Mouse (Mus musculus): ENCODE measurements around the gene Slc9a8.

Slc9a8 gene

DNA sequence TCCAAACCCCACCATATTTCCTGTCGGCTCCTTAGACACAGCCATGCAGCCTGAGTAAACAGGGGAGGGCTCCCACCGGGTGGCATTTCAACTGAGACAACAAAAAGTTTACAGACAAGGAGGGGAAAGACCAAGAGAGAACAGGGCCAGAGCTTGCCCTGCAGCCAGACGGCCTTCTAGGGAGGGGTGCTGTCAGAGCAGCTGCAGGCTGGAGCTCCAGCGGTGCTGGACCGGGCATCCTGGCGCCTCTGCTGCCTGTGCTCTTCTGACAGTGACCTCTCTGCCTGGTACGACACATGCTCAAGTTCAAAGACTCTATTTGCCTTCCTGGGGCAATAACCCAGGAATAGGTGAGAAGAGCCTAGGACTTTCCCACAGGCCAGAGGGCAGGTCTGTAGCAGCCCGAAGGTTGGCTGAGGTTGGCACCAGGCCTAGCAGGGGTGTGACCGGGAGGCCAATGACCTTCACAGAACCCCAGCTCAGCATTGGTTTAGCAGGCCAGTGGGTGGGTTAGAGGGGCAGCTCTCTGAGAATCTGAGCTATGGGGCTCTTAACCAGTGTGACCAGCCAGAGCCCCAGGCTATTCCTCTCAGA lies 5.4 kb upstream of the Slc9a8 start:
- DNase-seq: no peak

- no peak for DNase-seq
Observed at GRCm38 (mm10) chr2:167417048-167417447, 4.5 kb upstream of the Slc9a8 start.

DNA sequence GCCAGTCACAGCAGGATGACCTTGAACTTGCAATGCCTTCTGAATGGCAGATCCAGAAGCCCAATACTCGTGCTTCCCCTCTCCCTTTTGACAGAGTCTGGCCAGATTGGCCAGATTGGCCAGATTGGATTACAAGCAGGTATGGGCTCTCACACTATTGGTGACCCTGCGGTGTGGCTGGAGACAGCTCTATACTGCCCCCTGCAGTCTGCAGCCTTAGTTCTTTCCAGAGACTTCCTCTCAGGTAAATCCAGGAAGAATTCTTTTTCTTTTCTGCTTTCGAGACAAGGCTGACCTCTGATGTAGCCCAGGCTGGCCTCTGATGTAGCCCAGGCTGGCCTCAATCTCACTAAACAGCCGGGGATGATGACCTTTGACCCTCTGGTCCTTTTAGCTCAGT lies 3.8 kb upstream of the Slc9a8 start:
- peak; percentile 63 for DNase-seq

- DNase-seq: peak; percentile 92
Observed at GRCm38 (mm10) chr2:167419204-167419603, 2.3 kb upstream of the Slc9a8 start.

- DNase-seq: peak; percentile 11
Observed at GRCm38 (mm10) chr2:167420811-167421241, 686 bp upstream of the Slc9a8 start.

DNA sequence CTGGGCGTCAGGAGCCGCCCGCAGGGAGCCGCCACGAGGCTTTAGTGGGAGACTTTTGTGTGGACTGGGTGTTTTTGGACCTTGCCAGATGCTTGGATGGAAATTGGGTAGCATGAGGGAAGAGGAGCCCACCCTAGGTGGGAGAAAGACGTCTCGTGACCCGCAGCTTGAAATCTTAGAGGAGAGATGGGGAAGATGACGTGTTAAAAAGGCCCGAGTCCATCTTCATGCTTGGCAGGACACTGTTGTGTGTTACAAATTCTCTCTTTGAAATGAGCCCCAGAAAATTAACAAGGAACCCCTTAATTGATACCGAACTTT lies 598 bp downstream of the Slc9a8 start:
- DNase-seq: no peak

- DNase-seq: no peak
Observed at GRCm38 (mm10) chr2:167423031-167423611, 1.6 kb downstream of the Slc9a8 start.

GRCm38 (mm10) chr2:167424040-167424439 lies 2.5 kb downstream of the Slc9a8 start:
- no peak for DNase-seq

GRCm38 (mm10) chr2:167424516-167424915 lies 3.0 kb downstream of the Slc9a8 start:
- DNase-seq: no peak

GRCm38 (mm10) chr2:167425407-167425806 lies 3.9 kb downstream of the Slc9a8 start:
- no peak for DNase-seq

DNA sequence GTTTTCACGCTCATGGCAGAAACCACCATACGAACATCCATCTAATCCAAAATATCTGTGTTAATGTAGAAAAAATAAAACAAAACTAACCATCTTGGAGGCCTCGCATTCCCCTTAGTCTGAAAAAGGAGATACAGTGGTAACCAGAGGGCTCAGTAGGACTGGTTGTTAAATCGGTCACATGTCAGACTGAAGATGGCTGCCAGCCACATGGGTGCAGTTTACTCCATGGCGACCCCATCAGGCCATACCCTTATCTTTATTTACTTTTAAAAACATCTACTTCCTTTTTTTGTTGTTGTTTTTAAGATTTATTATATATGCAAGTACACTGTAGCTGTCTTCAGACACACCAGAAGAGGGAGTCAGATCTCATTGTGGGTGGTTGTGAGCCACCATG lies 8.1 kb downstream of the Slc9a8 start:
- DNase-seq: no peak

GRCm38 (mm10) chr2:167430737-167431417 lies 9.4 kb downstream of the Slc9a8 start:
- no peak for DNase-seq

DNA sequence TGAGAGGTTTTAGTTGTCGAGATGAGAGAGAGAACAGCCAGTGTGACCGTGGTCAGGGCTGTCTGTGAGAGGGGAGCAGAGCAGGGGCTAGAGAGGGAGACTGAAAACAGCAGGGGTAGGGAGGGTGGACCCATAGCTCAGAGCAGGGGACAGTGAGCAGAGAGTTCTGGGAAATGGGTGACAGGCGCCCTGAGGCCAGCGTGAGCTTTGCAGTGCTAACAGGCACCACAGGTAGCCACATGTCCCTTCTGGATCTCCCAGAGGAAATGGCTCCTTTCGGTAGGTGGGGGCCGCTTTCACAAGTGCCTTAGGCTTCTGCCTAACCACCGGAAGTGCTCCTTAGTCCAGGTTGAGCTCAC lies 9.9 kb downstream of the Slc9a8 start:
- no peak for DNase-seq

DNA sequence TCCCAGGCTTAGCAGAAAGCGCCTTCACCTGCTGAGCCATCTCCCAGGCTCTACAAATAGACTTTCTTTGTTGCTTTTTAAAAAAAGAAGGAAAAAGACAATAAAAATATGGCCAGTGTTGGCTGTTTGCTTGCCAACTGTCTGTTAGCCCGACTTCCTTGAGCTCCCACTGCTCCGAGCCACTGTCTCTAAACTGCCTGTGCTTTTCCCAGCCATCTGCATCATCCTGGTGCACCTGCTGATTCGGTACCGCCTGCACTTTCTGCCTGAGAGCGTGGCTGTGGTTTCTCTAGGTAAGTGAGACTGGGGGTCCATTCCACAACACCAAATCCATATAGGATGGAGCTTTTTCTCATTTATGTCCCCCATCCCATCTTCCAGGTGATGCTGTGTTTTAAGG lies 13.1 kb downstream of the Slc9a8 start:
- no peak for DNase-seq

DNA sequence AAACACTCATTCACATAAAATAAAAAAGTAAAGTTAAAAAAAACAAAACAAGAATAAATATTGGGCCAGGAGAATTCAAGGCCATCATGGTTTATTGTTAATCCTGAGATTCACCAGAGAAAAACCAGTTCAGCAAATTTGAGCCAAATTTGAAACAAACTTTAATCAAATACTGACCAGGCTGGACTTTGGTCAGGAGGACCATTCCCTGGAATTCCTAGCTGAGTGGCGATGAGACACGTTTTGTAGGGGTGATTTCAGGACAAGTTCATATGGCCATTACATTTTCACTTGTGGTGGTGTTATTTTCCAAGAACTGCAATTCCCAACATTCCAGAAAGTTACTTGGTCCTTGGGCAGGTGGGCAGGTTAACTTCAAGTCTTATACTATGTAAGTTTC lies 14.1 kb downstream of the Slc9a8 start:
- DNase-seq: no peak

- DNase-seq: no peak
Observed at GRCm38 (mm10) chr2:167436371-167436770, 14.9 kb downstream of the Slc9a8 start.

GRCm38 (mm10) chr2:167439422-167439821 lies 17.9 kb downstream of the Slc9a8 start:
- no peak for DNase-seq

DNA sequence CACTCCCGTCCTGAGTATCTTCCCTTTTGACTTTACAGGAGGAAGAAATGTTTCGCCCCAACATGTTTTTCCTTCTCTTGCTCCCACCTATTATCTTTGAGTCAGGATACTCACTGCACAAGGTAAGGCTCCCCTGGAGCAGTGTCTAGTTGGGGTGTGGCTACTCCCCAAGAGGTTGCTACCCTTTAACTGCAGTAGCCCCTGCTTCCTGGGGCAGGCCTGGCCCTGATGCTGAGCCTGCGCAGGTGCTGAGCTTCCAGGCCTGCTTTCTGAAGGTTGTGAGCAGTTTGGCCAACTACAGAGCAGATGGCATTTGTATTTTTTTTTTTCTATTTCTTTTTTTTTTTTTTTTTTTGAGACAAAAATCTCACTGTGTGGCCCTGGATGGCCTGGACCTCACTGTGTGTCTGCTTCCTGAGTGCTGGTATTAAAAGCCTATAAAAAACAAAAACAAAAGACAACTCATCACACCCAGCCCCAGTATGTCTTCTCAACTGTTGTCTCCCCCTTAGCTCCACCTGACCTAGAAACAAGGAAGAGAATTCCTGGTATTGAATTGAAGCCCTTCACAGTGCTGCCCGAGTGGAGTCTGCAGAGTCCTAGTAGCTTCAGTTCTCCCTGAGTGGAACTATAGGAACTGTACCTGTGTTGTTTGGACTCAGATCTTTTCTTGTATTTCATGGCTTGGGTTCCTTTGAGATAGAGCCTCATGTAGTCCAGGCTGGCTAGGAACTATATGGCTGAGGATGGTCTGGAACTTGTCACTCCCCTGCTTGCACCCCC lies 22.1 kb downstream of the Slc9a8 start:
- DNase-seq: no peak

DNA sequence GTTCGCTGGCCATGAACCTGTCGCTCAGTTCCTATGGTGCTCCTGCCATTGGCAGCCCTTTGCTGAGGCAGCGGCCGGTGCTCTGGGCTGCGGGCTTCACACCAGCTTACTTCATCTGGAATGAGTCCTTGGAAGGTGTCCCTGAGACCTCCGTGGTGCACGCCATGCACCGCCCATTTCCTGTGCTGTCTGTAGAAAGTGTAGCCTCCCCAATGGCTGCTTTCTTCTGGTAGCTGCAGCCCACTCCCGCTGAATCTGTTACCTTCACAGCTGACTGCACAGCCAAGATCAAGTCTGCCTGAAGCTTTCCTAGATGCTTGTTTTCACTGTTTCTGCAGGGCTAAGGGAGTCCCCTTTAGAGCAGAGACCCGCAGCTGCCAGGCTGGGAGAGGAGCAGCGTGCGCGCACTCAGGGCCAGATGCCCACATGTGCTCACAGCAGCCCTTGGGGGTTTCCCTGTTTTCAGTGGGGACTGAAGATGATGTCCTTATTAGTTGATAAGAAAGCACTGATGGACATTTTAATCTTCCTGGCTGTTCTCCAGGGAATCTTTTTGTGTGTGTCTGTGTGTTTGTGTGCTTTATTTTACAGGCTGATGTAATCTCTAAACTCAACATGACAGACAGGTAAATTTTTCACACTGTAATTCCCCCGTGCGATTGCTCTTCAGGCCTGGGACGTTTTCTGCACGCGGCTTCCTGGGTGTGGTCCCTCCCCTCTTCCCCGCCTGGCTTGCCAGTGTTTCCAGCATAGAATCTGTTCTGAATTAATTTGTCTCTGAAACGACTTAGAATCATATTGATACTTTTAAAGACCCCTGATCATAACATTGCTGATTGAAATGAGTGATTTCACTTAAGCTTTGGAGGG lies 24.6 kb downstream of the Slc9a8 start:
- DNase-seq: no peak

- DNase-seq: no peak
Observed at GRCm38 (mm10) chr2:167447207-167447606, 25.7 kb downstream of the Slc9a8 start.

- no peak for DNase-seq
Observed at GRCm38 (mm10) chr2:167447629-167448028, 26.1 kb downstream of the Slc9a8 start.

DNA sequence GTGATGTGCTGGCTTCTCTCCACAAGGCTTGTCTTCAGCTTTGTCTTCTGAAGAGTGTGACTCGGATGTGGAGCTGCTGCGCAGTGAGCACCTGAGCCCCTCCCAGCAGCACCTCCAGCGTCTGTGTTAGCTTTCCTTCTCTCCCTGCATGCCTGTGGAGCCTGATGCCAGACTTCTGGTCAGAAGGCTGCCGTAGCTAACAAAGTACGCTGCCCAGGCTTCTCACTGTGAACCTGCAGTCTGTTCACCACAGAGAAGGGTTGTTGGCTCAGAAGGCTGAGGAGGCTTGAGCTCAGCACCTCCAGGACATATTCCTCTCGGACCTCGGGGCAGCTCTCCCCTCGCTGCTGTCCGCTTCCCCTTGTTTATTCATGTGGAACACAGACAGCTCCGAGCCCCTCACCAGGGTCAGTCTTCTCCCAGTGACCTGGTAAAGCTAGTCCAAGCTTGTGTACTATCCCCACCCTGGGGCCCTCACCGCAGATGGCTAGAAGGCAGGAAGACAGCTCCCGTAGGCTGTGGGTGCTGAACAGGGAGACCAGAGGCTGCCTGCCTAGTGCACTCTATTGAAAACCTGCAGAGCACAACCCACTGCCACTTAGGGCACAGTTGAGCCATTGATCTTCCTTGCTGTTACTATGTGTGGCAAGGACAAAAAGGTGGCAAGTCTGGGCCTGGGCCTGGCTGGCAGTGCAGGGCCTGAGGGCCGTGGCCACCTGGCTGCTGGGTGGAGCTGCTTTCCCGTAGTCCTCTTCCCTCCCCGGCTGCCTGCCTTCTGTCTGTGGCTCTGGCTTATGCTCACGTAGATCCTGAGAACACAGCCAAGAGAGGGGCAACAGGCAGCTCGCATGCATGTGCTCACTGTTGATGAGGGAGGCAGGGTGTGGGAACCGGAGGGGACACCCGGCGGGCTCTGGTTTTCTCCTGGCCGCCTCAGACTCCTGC lies 28.1 kb downstream of the Slc9a8 start:
- DNase-seq: no peak

Measured in thymus, postnatal 25 days (tissue).